Mouse (Mus musculus): Measurements from ENCODE around the gene Gm21778.
"Not testable (repeated sequence)": the region's sequence is repeated elsewhere in the genome, so short reads cannot be mapped to it uniquely, and the experiment has no call there.

Gene Gm21778

DNA sequence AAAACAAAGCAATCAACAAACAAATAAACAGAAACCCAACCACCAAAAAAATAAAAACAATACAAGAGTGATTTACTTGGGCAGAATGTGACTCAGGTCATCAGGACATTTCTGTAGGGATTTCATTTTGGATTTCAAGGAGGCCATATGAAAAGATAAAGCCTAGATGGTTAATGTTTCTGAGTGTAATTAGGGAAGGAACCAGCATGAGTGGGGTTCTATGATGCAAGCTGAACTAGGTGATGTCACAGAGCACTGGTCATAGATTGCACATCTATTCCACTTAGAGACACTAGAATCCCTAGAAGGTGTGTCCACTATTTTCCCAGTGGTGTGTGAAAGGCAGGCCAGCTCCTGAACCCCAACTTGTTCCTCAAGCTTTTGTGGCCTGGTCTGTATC is at the start of gene Gm21778:
Gene Gm21778 (plus strand): TSS at position 301 of the 400 bp plus-strand sequence.
- not testable (repeated sequence) for DNase-seq (ENCODE audit: extremely low spot score, low read depth, low spot score)
